Mouse (Mus musculus): Measurements from ENCODE around the gene Evl.
"Not testable (repeated sequence)": the region's sequence is repeated elsewhere in the genome, so short reads cannot be mapped to it uniquely, and the experiment has no call there.

GRCm38 (mm10) chr12:108713972-108714371 lies 159.5 kb downstream of the Evl start:
- TF ChIP-seq POLR2A (IDR thresholded peaks at IDR 0.05; ENCODE audit: borderline replicate concordance, extremely low read depth, low read depth, low read length); CTCF (IDR thresholded peaks at IDR 0.05; ENCODE audit: insufficient read depth, low read length): not testable (repeated sequence)

All from lung, adult 2 months (tissue).